Mouse (Mus musculus): ENCODE results near the gene Lrp6. TPM values are rescaled to one million over a fixed set of nuclear protein-coding genes. Genes with fewer than 3 reads are reported as not detected.

Gene Lrp6
- total RNA-seq (2023): 53.1 TPM

DNA sequence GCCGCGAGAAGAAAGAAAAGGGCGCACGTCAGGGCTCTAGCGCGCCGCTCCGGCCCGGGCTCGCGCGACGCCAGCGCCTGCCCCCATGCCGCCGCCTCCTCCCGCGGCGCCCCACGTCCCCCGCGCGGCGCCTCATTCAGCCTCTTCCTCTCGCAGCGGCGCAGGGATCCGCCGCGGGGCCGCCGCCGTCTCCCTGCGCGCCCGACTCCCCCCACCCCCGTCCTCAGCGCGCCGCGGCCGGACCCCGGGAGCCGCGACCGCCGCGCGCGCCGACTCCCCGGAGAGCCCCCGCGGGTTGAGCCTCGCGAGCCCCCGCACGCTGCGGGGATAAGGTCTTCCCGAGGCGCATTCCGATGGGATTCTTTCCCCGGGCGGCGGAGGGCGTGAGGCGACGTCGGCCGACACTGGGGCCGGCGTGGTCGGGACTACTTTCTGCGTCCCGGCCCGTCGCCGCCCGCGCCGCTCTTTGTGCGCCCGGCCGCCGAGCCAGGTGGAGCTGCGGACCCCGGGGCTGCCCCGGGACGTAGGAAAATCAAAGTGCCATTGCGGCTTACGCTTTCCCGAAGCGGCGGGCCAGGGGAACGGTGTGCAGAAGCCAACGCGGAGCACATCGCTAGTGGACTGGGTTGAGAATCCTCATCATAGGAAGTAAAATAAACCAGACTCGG lies at the start of gene Lrp6:
Lrp6 (minus strand) TSS at position 148 of the 668 bp plus-strand sequence.

Other genes with a start within 250 kb of the Lrp6 start
- 0.82 TPM for gene Bcl2l14, start 170.6 kb downstream of the Lrp6 start, total RNA-seq (2023)
- gene Mansc1, start 65.5 kb upstream of the Lrp6 start, total RNA-seq (2023): 1.2 TPM
- gene Borcs5, start 72.5 kb upstream of the Lrp6 start, total RNA-seq (2023): 11.6 TPM
- 13.2 TPM for gene Dusp16, start 225.7 kb upstream of the Lrp6 start, total RNA-seq (2023)

Measured in CD4-positive naive resting alpha-beta T cell, adult 76 days (primary cell).